Mouse (Mus musculus): Measurements from ENCODE around the gene Cnot11.

Cnot11 gene

GRCm38 (mm10) chr1:39535515-39536311 lies 921 bp downstream of the Cnot11 start:
- peak; percentile 97 for DNase-seq (ENCODE audit: low read depth, low spot score)

- no peak for DNase-seq (ENCODE audit: low read depth, low spot score)
Observed at GRCm38 (mm10) chr1:39536701-39537100, 1.9 kb downstream of the Cnot11 start.

- DNase-seq (ENCODE audit: low read depth, low spot score): no peak
Observed at GRCm38 (mm10) chr1:39537631-39538380, 3.0 kb downstream of the Cnot11 start.

GRCm38 (mm10) chr1:39540592-39540991 lies 5.8 kb downstream of the Cnot11 start:
- DNase-seq (ENCODE audit: low read depth, low spot score): peak; percentile 47

GRCm38 (mm10) chr1:39545589-39545988 lies 10.8 kb downstream of the Cnot11 start:
- no peak for DNase-seq (ENCODE audit: low read depth, low spot score)

GRCm38 (mm10) chr1:39546160-39546866 lies 11.5 kb downstream of the Cnot11 start:
- DNase-seq (ENCODE audit: low read depth, low spot score): no peak

- no peak for DNase-seq (ENCODE audit: low read depth, low spot score)
Observed at GRCm38 (mm10) chr1:39547238-39547637, 12.4 kb downstream of the Cnot11 start.

- no peak for DNase-seq (ENCODE audit: low read depth, low spot score)
Observed at GRCm38 (mm10) chr1:39549831-39550230, 15.0 kb downstream of the Cnot11 start.

- DNase-seq (ENCODE audit: low read depth, low spot score): no peak
Observed at GRCm38 (mm10) chr1:39555556-39556415, 21.0 kb downstream of the Cnot11 start.

GRCm38 (mm10) chr1:39559009-39559408 lies 24.2 kb downstream of the Cnot11 start:
- no peak for DNase-seq (ENCODE audit: low read depth, low spot score)

GRCm38 (mm10) chr1:39561920-39562319 lies 27.1 kb downstream of the Cnot11 start:
- peak; percentile 18 for DNase-seq (ENCODE audit: low read depth, low spot score)

- no peak for DNase-seq (ENCODE audit: low read depth, low spot score)
Observed at GRCm38 (mm10) chr1:39563161-39563560, 28.4 kb downstream of the Cnot11 start.

GRCm38 (mm10) chr1:39564603-39565002 lies 29.8 kb downstream of the Cnot11 start:
- no peak for DNase-seq (ENCODE audit: low read depth, low spot score)

GRCm38 (mm10) chr1:39568079-39568478 lies 33.3 kb downstream of the Cnot11 start:
- DNase-seq (ENCODE audit: low read depth, low spot score): no peak

GRCm38 (mm10) chr1:39571653-39572052 lies 36.9 kb downstream of the Cnot11 start:
- no peak for DNase-seq (ENCODE audit: low read depth, low spot score)

- no peak for DNase-seq (ENCODE audit: low read depth, low spot score)
Observed at GRCm38 (mm10) chr1:39573890-39574289, 39.1 kb downstream of the Cnot11 start.

GRCm38 (mm10) chr1:39575778-39576375 lies 41.1 kb downstream of the Cnot11 start:
- no peak for DNase-seq (ENCODE audit: low read depth, low spot score)

- DNase-seq (ENCODE audit: low read depth, low spot score): peak; percentile 70
Observed at GRCm38 (mm10) chr1:39576431-39577243, 41.8 kb downstream of the Cnot11 start.

- DNase-seq (ENCODE audit: low read depth, low spot score): peak; percentile 88
Observed at GRCm38 (mm10) chr1:39577253-39577705, 42.5 kb downstream of the Cnot11 start, which contains the start of gene Rnf149. Rnf149 (minus strand) TSS chr1:39577405.

GRCm38 (mm10) chr1:39578446-39578845 lies 43.7 kb downstream of the Cnot11 start:
- DNase-seq (ENCODE audit: low read depth, low spot score): no peak

All from R1 (cell line).